Mouse (Mus musculus) spleen, adult 2 months (tissue): ENCODE data around the gene Mapk7. TPM values are rescaled to one million over a fixed set of nuclear protein-coding genes. Genes with fewer than 3 reads are reported as not detected.

ENCODE experiments used
- DNase-seq, 2 experiments: peaks; one replicate each; pipeline versions ENCODE4 v3.0.0 to v3.0.0-alpha.2; 2012 to 2021; ENCODE audit warnings: low spot score in 2 of 2, low read depth in 1 of 2
- H3K27ac ChIP-seq: fragments of 200-500 bp; 2 replicates; pipeline ENCODE4 v1.5.1; 2012; ENCODE audit warnings: low read length, inconsistent platforms; ENCODE audit not compliant: insufficient read depth
- H3K27me3 ChIP-seq: fragments of 200-500 bp; 2 replicates; pipeline ENCODE4 v1.6.1; 2012; ENCODE audit warnings: mild to moderate bottlenecking, moderate library complexity, low read length, inconsistent platforms; ENCODE audit not compliant: control insufficient read depth, insufficient read depth
- H3K36me3 ChIP-seq: fragments of 200-500 bp; 2 replicates; pipeline ENCODE4 v1.6.1; 2012; ENCODE audit warnings: mild to moderate bottlenecking, low read length, inconsistent platforms; ENCODE audit not compliant: control insufficient read depth, insufficient read depth
- H3K4me1 ChIP-seq: fragments of 200-500 bp; 2 replicates; pipeline ENCODE4 v1.6.1; 2011; ENCODE audit warnings: inconsistent platforms; ENCODE audit not compliant: control insufficient read depth, insufficient read depth, insufficient read length
- H3K4me3 ChIP-seq: fragments of 200-500 bp; 2 replicates; pipeline ENCODE4 v1.5.1; 2011; ENCODE audit warnings: mild to moderate bottlenecking, inconsistent platforms; ENCODE audit not compliant: insufficient read depth, insufficient read length; ENCODE audit errors: extremely low read depth
- CTCF ChIP-seq: fragments of 200-500 bp; IDR thresholded peaks from 2 replicates; pipeline ENCODE4 v1.5.1; 2011; ENCODE audit warnings: mild to moderate bottlenecking, inconsistent platforms; ENCODE audit not compliant: insufficient read depth, insufficient read length, insufficient replicate concordance; ENCODE audit errors: extremely low read depth
- POLR2A ChIP-seq: fragments of 200-500 bp; IDR thresholded peaks from 2 replicates; pipeline ENCODE4 v1.6.1; 2011; ENCODE audit warnings: low read depth, low read length, inconsistent platforms
- WGBS: fragments of 180-500 bp; shearing (Covaris S2); methylation state at CpG from one replicate; pipeline ENCODE4 v1.1.7; 2018; 5-methylcytosine and 5-hydroxymethylcytosine counted together
- polyA plus RNA-seq: library from polyadenylated mRNA; depleted of rRNA; stranded (reverse); fragments of >200 nt; gene quantifications from 2 replicates; pipeline ENCODE4 v1.2.3, GENCODE M21; 2012

The Mapk7 gene
- polyA plus RNA-seq, 1 experiment: 27.4 TPM

GRCm38 (mm10) chr11:61485541-61486457, 8.4 kb downstream of the Mapk7 start:
- Histone ChIP-seq H3K27ac (no peak overlapping the region), H3K27me3 (no peaks in the 10 kb centered on the region), H3K4me1 (no peaks in the 10 kb centered on the region), H3K4me3 (no peak overlapping the region), H3K36me3 (peaks cover 8% of the 10 kb centered on the region)
- TF ChIP-seq POLR2A: no peak
- TF ChIP-seq CTCF: no peak
- DNase-seq: no peak
- 88% methylated on average over 22 of the region's 22 CpGs for WGBS

DNA sequence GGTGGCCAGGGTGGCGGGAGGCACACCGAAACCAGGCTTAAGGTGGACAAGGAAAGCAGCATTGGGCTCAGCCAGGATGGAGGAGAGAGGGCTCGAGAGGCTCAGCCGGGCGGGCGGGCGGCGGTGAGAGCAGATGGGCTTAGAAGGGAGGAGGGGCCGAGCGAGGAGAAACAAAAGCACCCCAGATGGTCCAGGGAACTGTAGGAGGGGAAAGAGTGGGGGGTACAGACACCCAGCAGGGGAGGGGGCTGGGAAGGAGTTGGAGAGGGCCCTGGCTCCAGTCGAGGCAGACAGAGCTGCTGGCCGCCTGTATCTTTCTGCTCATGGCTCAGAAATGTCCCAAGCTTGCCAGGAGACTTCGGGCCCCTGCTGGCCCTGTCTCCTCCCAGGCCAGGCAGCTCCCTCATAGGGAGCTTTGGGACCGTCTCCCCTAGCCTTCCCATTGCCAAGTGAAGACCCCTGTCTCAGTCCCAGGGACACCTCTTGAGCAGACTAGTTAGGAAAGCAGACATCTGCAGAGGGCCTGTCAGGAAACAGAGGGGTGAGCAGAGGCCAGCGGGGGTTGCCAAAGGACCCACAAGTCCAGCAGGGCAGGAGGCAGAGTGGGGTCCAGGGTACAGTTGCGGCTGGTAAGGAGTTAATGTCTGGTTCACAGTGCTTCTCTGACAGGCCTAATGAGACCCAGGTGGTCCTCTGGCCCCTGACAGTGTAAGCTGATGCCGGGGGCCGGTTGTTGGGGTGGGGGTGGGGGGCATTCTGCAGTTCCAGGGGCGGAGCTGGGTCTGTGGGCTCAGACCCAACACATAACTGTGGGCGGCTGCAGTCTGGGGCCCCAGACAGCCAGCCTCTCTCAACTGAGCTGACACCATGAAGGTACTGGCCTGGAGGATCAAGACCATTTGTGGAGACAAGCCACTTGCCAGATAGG, 9.3 kb downstream of the Mapk7 start, which contains the start of gene Mfap4:
Mfap4 (plus strand) TSS at position 819 of the 928 bp plus-strand sequence.
- TF ChIP-seq POLR2A (no peak), CTCF (no peak)
- H3K4me1 ChIP-seq: no peaks in the 10 kb centered on the region
- no peak for DNase-seq
- no peak within 1 kb of the TSS for H3K27ac ChIP-seq
- H3K4me3 ChIP-seq: no peak within 1 kb of the TSS
- H3K27me3 ChIP-seq: no peaks in the 10 kb centered on the region
- peaks cover under 1% of the 10 kb centered on the region for H3K36me3 ChIP-seq
- 82% methylated on average over 20 of the region's 20 CpGs for WGBS

DNA sequence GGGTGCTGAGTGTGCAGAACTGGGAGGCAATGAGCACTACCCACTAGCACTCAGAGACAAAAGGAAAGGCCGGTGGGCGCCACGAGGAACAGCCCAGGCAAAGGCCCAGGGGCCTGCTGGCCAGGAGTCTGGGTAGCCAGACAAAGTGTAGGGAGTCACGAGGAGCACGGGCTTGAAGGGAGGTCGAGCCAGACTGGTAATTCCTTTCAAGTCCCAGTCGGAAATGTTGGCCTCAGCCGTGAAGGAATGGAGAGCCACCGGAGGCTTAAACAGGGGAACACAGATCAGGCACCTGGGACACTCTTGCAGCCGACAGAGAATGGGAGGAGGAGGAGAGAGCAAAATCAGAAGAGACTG, 10.0 kb downstream of the Mapk7 start:
- Histone ChIP-seq H3K4me3 (no peak overlapping the region), H3K27me3 (no peaks in the 10 kb centered on the region), H3K27ac (no peak overlapping the region), H3K4me1 (no peaks in the 10 kb centered on the region), H3K36me3 (no peaks in the 10 kb centered on the region)
- no peak for DNase-seq
- 68% methylated on average over 10 of the region's 10 CpGs for WGBS
- TF ChIP-seq CTCF: no peak
- no peak for TF ChIP-seq POLR2A

- Histone ChIP-seq H3K4me1 (no peaks in the 10 kb centered on the region), H3K27me3 (no peaks in the 10 kb centered on the region), H3K4me3 (no peak overlapping the region), H3K27ac (no peak overlapping the region), H3K36me3 (no peaks in the 10 kb centered on the region)
- no peak for DNase-seq
- 93% methylated on average over 13 of the region's 13 CpGs for WGBS
- TF ChIP-seq POLR2A (no peak), CTCF (no peak)
Observed at GRCm38 (mm10) chr11:61483226-61483845, 10.9 kb downstream of the Mapk7 start.

GRCm38 (mm10) chr11:61481239-61482090, 12.7 kb downstream of the Mapk7 start:
- TF ChIP-seq POLR2A (no peak), CTCF (no peak)
- no peak overlapping the region for H3K4me3 ChIP-seq
- H3K27me3 ChIP-seq: no peaks in the 10 kb centered on the region
- H3K36me3 ChIP-seq: no peaks in the 10 kb centered on the region
- no peak overlapping the region for H3K27ac ChIP-seq
- 51% methylated on average over 9 of the region's 9 CpGs for WGBS
- H3K4me1 ChIP-seq: no peaks in the 10 kb centered on the region
- DNase-seq: no peak

- 87% methylated on average over 4 of the region's 4 CpGs for WGBS
- Histone ChIP-seq H3K4me1 (no peaks in the 10 kb centered on the region), H3K27me3 (no peaks in the 10 kb centered on the region), H3K27ac (no peak overlapping the region), H3K4me3 (no peak overlapping the region), H3K36me3 (no peaks in the 10 kb centered on the region)
- DNase-seq: no peak
- TF ChIP-seq POLR2A (no peak), CTCF (no peak)
Observed at GRCm38 (mm10) chr11:61478788-61479187, 15.4 kb downstream of the Mapk7 start.
